Mouse (Mus musculus) skeletal muscle tissue, adult 2 months (tissue): Measurements from ENCODE around the gene Anp32e.
"Not testable (repeated sequence)": the region's sequence is repeated elsewhere in the genome, so short reads cannot be mapped to it uniquely, and the experiment has no call there.

Experiments
- DNase-seq: peaks from one replicate; pipeline ENCODE4 v3.0.0-alpha.2; 2012; ENCODE audit warnings: low read depth, low spot score

Anp32e gene

DNA sequence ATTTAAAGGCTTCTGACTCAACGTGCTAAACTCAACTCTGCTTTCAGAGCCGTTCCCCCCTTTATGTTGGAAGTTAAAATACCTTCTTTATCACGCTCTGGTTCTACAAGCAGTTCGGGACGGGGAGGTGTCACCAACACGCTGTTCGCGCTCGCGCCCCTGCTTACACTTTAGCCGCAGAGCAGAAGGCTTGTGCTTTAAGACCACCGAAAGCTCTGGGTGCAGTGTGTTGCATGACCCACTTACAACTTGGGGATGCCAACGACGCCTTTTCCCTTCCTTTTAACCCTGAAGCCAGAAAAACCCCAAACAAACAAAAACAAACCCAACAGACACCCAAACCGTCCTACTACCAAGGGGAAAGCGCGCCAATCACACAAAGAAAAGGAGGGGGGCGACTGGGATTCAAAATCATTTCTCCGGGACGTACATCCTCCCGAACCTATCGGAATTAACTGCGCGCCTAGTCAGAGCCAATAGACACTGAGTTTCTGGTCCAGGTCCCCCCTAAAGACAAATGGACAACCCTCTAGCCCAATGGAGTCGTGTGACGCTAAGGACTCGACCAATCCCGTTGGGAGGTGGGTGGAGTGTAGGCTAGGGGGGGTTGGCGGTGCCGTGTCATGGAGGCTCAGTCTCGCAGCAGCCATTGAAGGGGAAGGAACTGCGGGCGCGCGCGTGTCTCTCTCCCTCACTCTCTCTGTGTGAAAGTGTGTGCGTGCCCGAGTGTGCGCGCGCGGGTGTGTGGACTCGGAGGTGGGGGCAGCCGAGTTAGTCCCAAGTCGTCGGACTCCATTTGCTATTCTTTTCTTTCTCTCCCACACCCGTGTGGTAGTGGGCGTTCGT, at the start of gene Anp32e:
Gene Anp32e, plus strand, starts transcription at position 589 of the 846 bp plus-strand sequence.
- DNase-seq: peak; percentile 99

DNA sequence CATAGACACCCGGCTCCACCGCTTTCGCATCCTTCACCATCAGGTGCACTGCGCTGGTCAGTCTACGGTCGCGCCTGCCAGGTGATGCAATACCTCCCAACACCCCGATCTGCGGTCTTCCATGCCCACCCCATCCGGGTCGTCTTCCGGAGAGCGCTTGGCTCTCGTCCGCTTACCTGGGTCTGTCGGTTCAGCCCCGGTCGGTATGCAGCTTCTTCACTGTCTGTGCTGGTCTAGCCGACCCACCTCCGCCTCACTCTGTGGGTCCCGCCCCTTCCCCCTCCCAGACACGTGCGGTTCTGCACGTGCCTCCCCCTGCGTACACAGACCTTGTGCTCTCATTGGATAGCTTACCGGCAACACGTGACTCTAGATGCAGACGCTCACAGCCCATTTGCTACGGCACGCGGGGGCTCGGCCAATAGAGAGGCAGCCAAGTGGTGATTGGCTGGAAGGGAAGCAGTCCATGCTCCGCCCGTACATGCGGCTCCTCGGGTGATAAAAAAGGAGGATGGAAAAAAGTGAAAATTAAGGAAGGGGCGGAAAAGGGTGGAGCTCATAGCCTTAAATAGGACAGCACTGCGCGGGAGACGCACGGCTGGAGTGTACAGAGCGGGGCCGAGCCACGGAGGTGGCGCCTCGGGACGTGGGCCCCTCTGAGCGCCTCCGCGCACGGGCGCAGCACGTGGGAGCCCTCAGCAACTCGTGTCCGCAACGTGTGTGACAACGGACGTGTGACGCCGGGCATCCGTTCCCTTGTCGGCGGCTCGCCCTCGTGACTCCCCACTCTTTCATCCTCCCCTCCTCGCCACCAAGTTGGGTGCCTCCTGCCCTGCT, 46.8 kb upstream of the Anp32e start, which contains the start of gene Ciart:
Gene Ciart, minus strand, starts transcription at position 273 of the 837 bp plus-strand sequence.
- peak; percentile 99 for DNase-seq

DNA sequence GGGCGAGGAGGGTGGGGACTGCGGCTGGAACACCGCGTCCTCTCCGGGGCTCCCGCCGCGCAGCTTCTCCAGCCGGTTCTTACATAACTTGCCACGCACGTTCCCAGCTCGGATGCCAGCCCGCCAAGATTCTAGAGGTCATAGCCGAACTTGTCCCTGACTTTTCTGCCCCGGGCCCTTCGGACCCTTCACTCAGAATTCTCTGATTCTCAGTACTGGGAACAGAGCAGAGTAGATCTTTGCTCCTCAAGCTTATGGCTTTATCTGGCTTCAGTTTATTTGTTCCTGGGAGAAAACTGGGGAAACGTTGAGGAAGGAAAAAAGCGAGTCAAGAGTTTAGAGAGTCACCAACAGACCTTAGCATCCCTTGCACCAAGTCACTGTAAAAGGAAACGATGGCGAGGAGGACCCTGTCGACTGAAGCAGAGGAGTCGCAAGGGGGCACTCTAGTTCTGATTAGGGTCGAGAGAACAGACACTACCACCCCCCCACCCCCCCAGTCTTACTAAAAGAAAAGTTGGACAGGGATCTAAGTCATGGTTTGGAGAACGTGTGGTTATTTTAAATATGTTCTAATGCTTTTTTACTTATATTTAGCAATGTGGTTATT, 46.1 kb upstream of the Anp32e start:
- peak; percentile 77 for DNase-seq

DNA sequence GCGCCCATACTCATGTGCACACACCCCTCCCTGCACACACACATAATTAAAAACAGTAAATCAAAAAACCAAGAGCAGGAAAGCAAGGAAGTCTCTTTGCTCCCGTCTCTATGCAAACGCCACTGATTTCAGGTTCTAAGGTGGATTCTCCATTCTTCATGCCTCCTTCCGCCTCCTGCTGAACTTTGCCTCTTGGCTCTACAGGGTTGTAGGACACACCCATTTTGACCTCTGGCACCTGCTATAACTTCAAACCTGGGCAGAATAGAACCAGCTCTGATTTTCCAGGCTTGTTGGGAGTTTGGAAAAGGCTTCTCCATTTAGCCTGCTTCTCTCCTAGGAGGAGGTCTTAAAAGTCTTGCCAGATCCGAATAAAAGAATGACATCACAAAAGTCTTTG, 44.6 kb upstream of the Anp32e start:
- DNase-seq: no peak

DNA sequence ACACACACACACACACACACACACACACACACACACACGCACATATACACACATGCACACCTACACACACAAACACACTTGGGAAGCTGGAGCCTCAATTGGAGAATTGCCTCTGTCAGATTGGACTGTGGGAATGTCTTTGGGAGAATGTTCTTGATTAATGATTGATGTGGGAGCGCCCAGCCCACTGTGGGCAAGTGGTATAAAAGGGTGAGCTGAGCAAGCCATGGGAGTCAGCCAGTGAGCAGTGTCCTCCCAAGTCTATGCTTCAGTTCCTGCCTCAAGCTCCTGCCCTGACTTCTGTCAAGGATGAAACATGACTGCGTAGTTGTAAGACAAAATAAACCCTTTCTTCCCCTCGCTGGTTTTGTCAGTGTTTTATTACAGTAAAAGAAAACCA, 41.5 kb upstream of the Anp32e start:
- no peak for DNase-seq

DNA sequence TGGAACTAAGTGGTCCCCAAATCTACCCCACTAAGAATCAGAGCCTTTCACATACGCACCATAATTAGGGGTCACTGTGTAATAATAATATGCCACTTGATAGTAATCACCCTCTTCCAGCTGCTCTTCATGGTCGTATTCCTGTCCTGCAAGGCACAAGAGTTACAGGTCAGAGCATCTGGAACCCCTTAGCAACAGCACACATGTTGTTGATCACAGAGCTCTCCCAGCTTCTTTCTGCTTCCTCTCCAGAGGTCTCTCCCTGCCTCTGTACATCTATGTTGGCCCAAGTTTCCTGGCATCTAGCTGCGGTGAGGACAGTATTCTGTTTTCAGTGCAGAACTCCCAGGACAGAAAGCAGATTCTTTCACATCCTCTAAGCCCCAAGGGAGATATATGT, 39.4 kb upstream of the Anp32e start:
- no peak for DNase-seq

DNA sequence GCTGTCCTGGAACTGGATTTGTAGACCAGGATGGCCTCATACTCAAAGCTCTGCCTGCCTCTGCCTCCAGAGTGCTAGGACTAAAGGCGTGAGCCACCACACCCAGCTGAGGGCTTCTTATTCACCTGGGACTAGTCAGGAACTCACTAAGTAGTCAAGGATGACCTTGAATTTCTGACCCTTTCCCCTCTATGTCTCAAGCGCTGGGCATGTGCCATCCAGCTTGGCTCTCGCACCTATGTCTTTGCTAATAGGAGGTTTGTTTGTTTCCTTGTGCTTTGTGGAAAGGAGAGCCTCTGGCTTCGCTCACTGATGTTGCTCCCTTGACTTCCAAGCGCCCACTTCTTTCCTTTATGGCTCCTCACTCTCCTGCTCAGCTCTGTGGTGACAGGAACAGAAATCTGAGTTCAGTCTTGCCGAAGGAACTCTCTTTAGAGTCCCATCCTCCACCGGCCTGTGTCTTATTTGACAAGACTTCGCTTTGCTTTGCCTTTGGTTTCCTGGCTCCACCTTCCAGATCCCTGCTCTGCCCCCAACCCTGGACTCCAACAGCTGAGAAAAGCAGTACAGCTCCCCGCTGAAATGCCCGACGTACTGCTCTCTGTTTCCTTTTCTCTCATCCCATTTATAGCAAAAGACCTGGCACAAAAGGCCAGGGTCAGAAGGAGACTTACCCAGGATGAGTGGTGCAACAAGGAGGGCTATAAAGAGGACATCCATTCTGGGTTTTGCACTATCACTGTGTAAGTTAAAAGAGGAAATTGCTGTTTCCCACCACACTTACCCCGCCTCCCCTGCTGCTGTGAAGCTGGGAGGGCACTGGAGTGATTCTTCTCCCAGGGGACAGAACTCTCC, 37.6 kb upstream of the Anp32e start, which contains the start of gene BC028528:
Gene BC028528, minus strand, starts transcription at position 795 of the 855 bp plus-strand sequence.
- DNase-seq: no peak

DNA sequence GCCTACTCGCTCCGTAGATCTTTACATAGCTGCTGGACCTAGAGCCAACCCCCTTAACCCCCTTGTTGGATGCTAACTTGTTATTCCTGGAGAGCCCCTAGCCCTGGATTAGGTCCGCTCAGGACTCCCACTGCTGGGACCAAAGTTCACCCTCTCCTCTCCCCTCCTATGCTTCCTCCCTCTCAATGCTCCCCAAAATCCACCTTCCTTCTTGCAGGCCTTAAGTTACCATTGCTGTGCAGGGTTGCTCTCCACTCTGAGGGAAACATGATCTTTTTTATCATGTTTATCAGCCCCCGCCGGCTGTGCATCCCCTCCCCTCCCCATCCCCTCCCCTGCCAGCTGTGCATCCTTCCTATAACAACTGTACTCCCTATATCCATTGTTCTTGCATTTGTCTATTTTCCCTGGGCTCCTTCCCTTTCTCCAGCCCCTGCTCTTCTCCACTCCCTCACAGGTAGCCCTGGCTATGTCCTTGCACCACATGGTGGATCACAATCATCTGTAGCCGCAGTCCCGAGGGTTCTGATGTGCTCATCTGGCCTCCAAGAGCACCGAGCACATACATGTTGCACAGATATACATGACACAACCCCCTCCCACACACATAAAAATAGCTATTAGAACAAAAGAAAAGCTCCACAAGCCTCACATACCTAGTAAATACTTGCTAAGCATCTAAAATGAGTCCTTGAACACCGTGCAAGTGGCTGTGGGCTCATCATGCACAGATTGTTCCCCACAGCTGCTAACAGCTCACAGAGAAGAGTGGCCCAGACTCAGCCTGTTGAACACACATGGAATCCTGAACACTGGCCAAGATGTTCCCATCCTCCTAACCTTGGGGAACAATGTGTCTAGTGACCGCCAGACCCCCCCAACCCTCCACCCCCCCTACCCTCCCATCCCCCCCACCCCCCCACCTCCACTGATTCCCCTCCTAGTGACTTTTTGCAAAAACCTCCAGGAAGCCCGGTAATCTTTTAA, 36.7 kb upstream of the Anp32e start:
- no peak for DNase-seq

DNA sequence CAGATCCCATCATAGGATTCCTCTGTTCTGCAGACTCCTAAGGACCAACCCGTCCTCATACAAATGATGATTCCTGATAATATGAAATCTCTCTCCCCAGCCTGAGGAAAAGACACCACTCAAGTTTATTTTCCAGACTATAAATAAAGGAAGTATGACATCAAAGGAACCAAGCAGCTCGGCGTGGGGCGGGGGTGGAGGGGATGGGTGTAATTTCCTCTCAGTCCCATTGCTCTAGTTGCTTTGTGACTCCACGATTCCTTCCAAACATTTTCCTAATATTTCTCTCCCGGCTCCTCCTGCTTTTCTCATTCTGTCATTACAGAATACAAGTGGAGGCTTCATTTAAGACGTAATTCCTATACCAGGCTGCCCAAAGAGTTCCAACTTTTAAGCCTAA, 35.9 kb upstream of the Anp32e start:
- no peak for DNase-seq

DNA sequence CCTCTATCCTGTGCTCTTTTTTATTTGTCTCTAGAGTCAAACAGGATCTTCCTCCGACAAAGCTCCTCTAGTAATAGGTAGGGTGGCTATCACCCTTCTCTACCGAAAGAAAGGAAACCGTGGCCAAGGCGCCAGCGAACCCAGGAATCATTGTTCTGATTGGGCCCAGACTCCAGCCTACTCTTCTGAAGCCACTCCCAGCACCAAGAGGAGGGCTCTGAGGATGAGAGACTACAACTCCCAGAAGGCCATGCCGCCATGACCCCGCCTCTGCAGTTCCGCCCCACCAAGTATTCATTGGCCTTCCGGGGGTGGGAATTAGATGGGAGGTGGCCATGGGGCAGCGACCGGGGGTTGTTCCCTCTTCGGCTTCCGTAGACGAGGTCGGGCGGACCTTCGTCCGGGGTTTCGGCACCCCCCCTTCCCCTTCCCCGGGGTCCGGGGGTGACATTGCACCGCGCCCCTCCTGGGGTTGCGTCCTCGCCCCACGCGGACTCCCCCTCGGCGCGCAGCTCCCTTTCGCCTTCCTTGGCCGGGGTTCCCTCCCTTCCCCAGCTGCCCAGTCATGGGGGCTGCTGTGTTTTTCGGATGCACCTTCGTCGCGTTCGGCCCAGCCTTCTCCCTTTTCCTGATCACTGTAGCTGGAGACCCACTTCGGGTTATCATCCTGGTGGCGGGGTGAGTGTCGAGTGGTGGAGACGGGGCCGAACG, 35.3 kb upstream of the Anp32e start, which contains the start of gene Aph1a:
Gene Aph1a, plus strand, starts transcription at position 364 of the 711 bp plus-strand sequence.
- DNase-seq: peak; percentile 97

DNA sequence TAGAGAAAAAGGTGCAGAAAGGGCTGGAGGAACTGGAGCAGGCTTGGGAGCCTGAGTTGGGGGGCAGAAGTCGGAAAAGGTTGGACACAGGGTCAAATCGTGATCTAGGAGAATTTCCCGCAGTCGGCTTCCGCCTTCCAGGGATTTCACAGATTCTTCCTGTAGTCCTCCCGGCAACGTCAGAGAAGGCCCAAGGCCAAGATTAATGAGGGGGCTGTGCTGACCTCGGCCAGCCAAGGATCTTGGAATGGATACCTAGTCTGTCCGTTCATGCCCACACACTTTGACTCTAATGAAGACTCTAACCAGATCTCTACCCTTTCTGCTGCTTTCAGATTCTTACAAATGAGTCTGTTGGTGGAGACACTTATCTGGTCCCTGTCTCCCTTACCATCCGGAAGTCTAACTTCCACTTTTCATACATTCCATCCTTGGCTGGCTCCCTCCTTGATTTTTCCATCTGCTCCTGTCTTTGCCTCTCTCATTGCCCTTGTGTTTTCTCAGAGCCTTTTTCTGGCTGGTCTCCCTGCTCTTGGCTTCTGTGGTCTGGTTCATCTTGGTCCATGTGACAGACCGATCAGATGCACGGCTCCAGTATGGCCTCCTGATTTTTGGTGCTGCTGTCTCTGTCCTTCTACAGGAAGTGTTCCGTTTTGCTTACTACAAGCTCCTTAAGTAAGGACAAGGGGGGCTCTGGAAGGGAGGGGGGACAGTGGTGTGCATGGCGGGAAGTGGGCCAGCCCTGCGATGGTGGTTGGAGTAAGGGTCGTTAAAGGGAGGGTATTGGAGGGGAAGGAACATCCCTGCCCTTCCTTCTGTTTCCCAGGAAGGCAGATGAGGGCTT, 34.5 kb upstream of the Anp32e start:
- peak; percentile 42 for DNase-seq

DNA sequence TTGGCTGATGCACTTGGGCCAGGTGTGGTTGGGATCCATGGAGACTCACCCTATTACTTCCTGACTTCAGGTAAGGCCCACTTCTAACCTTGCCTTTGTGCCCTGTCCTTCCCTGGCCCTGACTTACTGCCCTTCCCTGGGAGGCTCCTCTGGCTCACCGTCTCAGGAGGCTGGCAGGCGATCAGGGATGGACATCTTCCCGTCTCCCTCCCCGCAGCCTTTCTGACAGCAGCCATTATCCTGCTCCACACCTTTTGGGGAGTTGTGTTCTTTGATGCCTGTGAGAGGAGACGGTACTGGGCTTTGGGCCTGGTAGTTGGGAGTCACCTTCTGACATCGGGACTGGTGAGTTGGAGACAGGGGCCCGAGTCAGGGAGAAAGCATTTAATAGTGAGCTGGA, 33.5 kb upstream of the Anp32e start:
- DNase-seq: not testable (repeated sequence)

DNA sequence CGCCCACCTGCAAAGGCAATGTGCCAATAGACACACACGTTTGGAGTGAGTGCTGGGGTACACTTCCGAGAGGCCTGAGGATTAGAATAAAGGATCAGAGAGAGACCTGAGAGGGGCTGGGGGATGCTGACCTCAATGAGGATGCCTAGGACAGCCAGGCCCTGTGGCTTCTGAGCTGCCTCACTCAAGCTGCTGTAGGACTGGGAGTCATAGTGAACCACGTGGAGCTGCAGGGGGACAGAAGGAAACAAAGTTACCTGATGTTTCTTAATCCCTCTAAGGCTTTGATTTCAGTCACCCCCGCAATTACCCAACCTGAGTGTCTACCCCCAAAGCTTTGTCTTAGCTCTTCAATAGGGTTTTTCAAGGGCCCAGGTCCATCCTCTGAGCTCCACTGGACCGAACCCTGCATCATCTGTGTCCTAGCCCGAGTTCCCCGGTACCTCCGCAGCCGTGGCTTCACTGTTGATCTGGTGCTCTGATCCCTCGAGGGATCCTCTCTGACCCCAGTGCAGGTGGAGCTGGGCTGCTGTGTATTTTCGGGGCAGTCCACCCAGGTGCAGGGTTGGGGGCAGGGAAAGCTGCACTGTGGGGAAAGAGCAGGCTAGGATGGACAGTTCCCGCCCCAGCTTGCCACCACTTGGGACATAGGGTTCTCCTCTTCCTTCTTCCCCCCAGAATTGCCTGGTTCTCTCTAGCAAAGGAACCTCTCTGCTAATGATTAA, 29.1 kb upstream of the Anp32e start:
- DNase-seq: no peak

DNA sequence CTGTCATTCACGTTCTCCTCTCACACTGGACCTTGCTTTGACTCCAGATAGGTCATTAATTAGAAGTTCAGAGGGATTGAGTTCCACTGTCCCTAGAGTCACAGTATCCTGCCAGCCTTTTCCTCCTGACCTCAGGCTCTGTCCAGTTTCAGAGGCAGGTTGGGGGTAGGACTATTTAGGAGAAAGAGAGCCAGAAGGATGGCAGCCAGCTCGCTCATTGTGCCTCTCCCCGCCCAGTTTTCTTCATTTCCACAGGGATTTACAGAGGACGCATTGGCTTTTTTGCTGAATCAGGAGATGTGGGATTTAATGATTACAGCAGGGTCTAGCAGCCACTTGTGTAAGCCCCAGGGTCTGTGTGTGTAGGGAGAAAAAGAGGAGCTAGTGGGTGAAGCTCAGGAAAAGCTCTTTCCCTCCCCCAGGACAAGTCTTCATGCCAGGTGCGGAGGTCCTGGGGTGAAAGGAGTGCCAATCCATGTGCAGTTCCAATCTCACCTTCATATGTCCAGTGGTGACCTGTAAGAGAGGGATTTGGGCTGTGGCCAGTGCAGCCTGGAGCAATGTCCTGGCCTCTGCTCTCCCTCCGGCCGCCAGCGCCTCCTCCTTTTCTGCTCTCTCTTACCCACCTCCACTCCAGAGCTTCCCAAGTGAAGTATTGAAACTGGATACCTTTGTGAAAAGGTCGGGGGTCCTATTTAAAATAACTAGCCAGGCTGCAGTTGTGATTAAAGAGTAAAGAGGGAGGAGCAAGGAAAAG, 27.3 kb upstream of the Anp32e start:
- peak; percentile 68 for DNase-seq

DNA sequence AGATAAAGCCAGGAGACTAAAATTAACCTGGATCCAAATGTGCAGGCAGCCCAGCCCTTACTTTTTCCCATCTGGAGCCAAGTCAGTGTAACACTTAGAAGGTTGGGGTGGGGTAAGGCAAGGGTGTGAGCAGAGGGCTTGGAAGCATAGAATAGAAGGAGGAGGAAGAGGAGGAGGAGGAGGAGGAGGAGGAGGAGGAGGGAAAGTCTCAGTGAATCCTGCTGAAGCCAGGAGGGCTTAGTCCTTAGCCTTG, 26.7 kb upstream of the Anp32e start:
- DNase-seq: peak; percentile 43

DNA sequence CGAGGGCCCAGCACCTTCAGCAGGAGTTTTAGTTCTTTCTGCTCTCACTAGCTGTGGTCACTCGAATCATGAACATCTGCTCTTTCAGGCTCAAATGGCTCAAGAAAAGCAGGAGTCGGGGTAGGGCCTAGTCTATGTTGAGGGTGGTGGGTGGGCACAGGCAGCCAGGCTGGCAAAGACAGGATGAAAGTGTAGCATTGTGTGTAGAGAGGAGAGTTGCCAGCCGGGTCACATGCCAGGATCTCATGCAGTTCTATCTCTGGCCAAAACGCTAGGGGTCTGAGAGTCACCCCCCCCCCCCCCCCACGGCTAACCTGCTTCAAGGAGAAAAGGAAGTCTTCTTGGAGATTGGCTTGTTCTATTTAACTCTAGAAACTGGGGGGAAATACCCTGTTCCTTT, 26.4 kb upstream of the Anp32e start:
- no peak for DNase-seq
